Mouse (Mus musculus) ES-E14 (cell line): ENCODE data around the gene Mien1. TPM values are rescaled to one million over a fixed set of nuclear protein-coding genes. Genes with fewer than 3 reads are reported as not detected.

Source experiments
- DNase-seq: peaks from one replicate; pipeline ENCODE4 v3.0.0-alpha.2; 2013; ENCODE audit warnings: low read depth, low spot score
- H3K27ac ChIP-seq: 2 replicates; pipeline ENCODE4 v1.5.1; 2012; ENCODE audit warnings: low read depth, mild to moderate bottlenecking, low read length, moderate library complexity, mixed read lengths; ENCODE audit not compliant: poor library complexity, insufficient read depth, severe bottlenecking
- H3K36me3 ChIP-seq: 2 replicates; pipeline ENCODE4 v1.6.1; 2012; ENCODE audit warnings: mild to moderate bottlenecking, low read length, moderate library complexity, mixed read lengths; ENCODE audit not compliant: control insufficient read depth, poor library complexity, insufficient read depth, severe bottlenecking
- H3K4me1 ChIP-seq, 2 experiments: fragments of 150-350 bp in 1 of 2; sonication (generic) in 1 of 2; 2 replicates each; pipeline ENCODE4 v1.6.1; 2012; ENCODE audit warnings: low read length in 2 of 2, mild to moderate bottlenecking in 1 of 2, mixed read lengths in 1 of 2; ENCODE audit not compliant: control insufficient read depth in 2 of 2, insufficient read depth in 2 of 2, poor library complexity in 1 of 2
- H3K4me3 ChIP-seq, 2 experiments: fragments of 150-350 bp in 1 of 2; sonication (generic) in 1 of 2; 2 replicates each; pipeline ENCODE4 v1.5.1; 2012; ENCODE audit warnings: low read length in 2 of 2, low read depth in 1 of 2, mild to moderate bottlenecking in 1 of 2, mixed read lengths in 1 of 2; ENCODE audit not compliant: insufficient read depth in 1 of 2, poor library complexity in 1 of 2, severe bottlenecking in 1 of 2
- H3K9ac ChIP-seq: 2 replicates; pipeline ENCODE4 v1.6.1; 2012; ENCODE audit warnings: low read depth, mild to moderate bottlenecking, low read length, mixed read lengths; ENCODE audit not compliant: poor library complexity, insufficient read depth, severe bottlenecking
- H3K9me3 ChIP-seq: fragments of 150-350 bp; sonication (generic); 2 replicates; pipeline ENCODE4 v1.6.1; 2012; ENCODE audit warnings: low read depth, mild to moderate bottlenecking, low read length; ENCODE audit not compliant: control insufficient read depth, insufficient read depth
- CHD2 ChIP-seq: IDR thresholded peaks from 2 replicates; pipeline ENCODE4 v1.6.1; 2014; ENCODE audit warnings: mild to moderate bottlenecking, low read depth, low read length, inconsistent platforms
- HCFC1 ChIP-seq: IDR thresholded peaks from 2 replicates; pipeline ENCODE4 v1.6.1; 2012; ENCODE audit warnings: low read length, inconsistent platforms, borderline replicate concordance; ENCODE audit not compliant: insufficient read depth
- MAFK ChIP-seq: IDR thresholded peaks from 2 replicates; pipeline ENCODE4 v1.6.1; 2014; ENCODE audit warnings: mild to moderate bottlenecking, low read depth, low read length, inconsistent platforms; ENCODE audit not compliant: insufficient read depth
- ZC3H11A ChIP-seq: IDR thresholded peaks from 2 replicates; pipeline ENCODE4 v1.6.1; 2012; ENCODE audit warnings: low read depth, mild to moderate bottlenecking, inconsistent platforms, low read length, borderline replicate concordance
- ZNF384 ChIP-seq: IDR thresholded peaks from 2 replicates; pipeline ENCODE4 v1.6.1; 2012; ENCODE audit warnings: low read depth, low read length, inconsistent platforms
- in situ Hi-C, 2 experiments: fragments of 600-800 bp; cut with MboI; formaldehyde crosslinking; loops; one replicate each; pipeline ENCODE4 v1.15.1; 2025; ENCODE audit warnings: low sequenced_read_pairs in 2 of 2, inconsistent platforms in 1 of 2; ENCODE audit not compliant: unreplicated experiment in 2 of 2
- total RNA-seq: library from RNA; depleted of rRNA; stranded (reverse); fragments of 300-350 nt; gene quantifications from 2 replicates; pipeline ENCODE4 v1.2.3, GENCODE M21; 2012

The Mien1 gene
- total RNA-seq, 1 experiment: 52.5 TPM

DNA sequence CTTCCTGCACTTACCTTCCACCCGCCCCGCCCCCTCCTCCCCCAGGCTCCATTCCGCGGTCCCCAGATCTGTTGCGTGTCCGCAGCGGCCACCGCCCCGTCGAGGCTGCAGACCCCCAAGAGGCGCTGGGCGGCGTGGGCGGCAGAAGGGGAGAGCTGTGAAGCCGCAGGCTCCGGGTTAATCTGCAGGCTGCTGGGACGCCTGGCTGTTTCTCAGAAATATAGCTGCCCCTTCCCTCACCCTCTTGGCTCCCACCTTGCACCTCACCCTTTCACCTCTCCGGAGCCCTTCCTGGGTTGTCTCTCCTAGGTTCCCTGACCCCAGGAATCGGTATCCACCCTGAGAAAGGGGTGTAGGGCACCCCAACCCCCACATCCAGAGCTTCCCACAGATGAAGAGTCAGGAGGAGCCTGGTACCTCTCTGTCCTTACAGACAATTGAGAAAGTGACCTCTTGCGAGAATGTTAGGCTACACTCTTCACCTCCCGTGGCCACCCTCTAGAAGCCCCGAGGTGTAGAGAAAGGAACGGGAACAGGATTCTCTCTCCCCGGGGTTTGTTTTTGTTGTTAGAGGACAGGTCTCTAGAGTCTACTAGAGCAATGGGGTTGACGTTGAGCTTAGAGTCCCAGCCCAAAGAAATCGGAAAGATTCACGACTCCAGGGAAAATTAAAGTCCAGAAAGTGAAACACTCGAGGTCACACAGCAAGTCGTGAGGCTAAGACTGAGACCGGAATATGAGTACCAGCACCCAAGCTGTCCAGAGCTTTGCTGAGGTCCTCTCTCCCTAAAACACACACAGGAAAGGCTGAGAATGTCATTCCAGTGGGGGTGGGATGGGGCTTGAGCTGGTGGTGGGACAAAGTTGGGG, 19.6 kb upstream of the Mien1 start:
- H3K27ac ChIP-seq: peak overlapping the region; percentile 29
- peak overlapping the region; percentile 41 for H3K9ac ChIP-seq
- TF ChIP-seq ZNF384 (no peak), ZC3H11A (no peak), MAFK (no peak), HCFC1 (no peak), CHD2 (no peak)
- H3K9me3 ChIP-seq: no peaks in the 10 kb centered on the region
- peaks cover 24% of the 10 kb centered on the region for H3K36me3 ChIP-seq
- H3K4me3 ChIP-seq: peak overlapping the region; percentile 62 to 77
- in situ Hi-C loops: no loop called here
- peaks cover 3 to 24% of the 10 kb centered on the region in 2 experiments; a peak in 3 of 4 replicates for H3K4me1 ChIP-seq
- DNase-seq: no peak

GRCm38 (mm10) chr11:98457367-98458120, 18.8 kb upstream of the Mien1 start:
- peak overlapping the region; percentile 62 to 77 for H3K4me3 ChIP-seq
- peaks cover 32% of the 10 kb centered on the region for H3K36me3 ChIP-seq
- peaks cover 3 to 24% of the 10 kb centered on the region in 2 experiments; a peak in 3 of 4 replicates for H3K4me1 ChIP-seq
- DNase-seq: peak; percentile 89
- H3K9ac ChIP-seq: peak overlapping the region; percentile 72
- peak overlapping the region; percentile 29 for H3K27ac ChIP-seq
- H3K9me3 ChIP-seq: no peaks in the 10 kb centered on the region
- in situ Hi-C loops: no loop called here
- TF ChIP-seq HCFC1 (no peak), MAFK (0 out of 2 replicates have a peak, but pooled peaks have one; percentile 2), ZC3H11A (peak; percentile 28; the same call in 1 of the 2 replicates), CHD2 (no peak), ZNF384 (peak; percentile 60; the same call in 1 of the 2 replicates)

DNA sequence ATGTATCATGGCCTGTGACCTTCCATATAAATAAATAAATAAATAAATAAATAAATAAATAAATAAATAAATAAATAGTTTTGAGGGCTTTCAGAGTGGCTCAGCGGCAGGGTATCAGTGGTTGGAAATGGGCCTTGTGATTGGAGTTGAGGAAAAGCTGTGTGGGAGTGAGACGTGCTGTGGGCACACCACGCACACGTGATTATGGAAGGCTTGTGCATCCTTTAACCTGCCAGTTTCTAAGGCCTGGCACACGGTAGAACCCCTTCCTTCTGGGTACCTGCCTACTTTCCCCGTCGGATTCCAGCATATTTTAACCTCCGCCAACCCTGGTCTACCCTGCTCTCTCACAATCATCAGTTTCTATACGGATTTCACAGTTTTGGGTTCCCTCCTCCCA, 18.2 kb upstream of the Mien1 start:
- peaks cover 3 to 22% of the 10 kb centered on the region in 2 experiments; a peak in 3 of 4 replicates for H3K4me1 ChIP-seq
- TF ChIP-seq ZNF384 (no peak), HCFC1 (no peak), MAFK (no peak), CHD2 (no peak), ZC3H11A (no peak)
- H3K4me3 ChIP-seq: peak overlapping the region; percentile 62 to 77
- peak overlapping the region; percentile 72 for H3K9ac ChIP-seq
- no peaks in the 10 kb centered on the region for H3K9me3 ChIP-seq
- H3K36me3 ChIP-seq: peaks cover 38% of the 10 kb centered on the region
- in situ Hi-C loops: no loop called here
- H3K27ac ChIP-seq: no peak overlapping the region
- no peak for DNase-seq

- Histone ChIP-seq H3K9me3 (no peaks in the 10 kb centered on the region), H3K4me1 (peaks cover 3 to 18% of the 10 kb centered on the region in 2 experiments; a peak in 3 of 4 replicates), H3K36me3 (peaks cover 42% of the 10 kb centered on the region), H3K4me3 (no peak overlapping the region), H3K27ac (no peak overlapping the region), H3K9ac (no peak overlapping the region)
- TF ChIP-seq HCFC1 (no peak), CHD2 (no peak), MAFK (no peak), ZNF384 (no peak), ZC3H11A (no peak)
- in situ Hi-C loops: no loop called here
- no peak for DNase-seq
These were observed 17.8 kb upstream of the Mien1 start for GRCm38 (mm10) chr11:98456545-98456944.
